ENCODE assay signal across 8 mouse cellular contexts in the genomic region with DNA sequence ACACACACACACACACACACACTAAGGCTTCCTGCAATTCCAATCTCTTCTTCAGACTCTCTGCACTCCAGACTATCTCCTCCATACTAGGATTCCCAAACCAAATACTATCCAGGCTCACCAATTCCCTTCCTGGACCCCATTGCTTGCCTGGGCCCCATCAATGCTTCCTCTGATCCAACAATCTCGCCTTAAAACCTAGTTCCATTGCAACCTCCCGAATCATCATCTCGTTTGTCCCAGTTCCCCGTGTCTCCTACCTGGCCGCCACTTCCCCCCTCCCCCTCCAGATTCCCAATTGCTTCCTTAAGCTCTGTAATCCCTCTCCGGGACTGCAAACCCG. TPM values are rescaled to one million over a fixed set of nuclear protein-coding genes. Genes with fewer than 3 reads are reported as not detected.
DNase-seq lines count a peak whose midpoint lies in the region; ATAC-seq and TF ChIP-seq lines count a peak whose summit lies in the region.

No protein-coding gene starts in this region.

- no peaks in the 10 kb centered on the region for H3K9me3 ChIP-seq in embryonic facial prominence, embryonic 12.5 days
- H3K9me3 ChIP-seq in intestine, embryonic 14.5 days (ENCODE audit: control insufficient read depth, low read length): no peaks in the 10 kb centered on the region

- H3K36me3 ChIP-seq in embryonic facial prominence, embryonic 12.5 days: no peaks in the 10 kb centered on the region
- 0 out of 2 replicates have a peak, but pooled peaks cover 2% of the 10 kb centered on the region for H3K36me3 ChIP-seq in intestine, embryonic 14.5 days (ENCODE audit: control insufficient read depth, insufficient read depth, low read length)
- no peaks in the 10 kb centered on the region for H3K36me3 ChIP-seq in myocyte (ENCODE audit: control insufficient read depth, insufficient read depth)

- 1% methylated on average over 7 of the region's 7 CpGs for WGBS in embryonic facial prominence, embryonic 12.5 days
- WGBS in intestine, embryonic 14.5 days: 0% methylated on average over 7 of the region's 7 CpGs

- TF ChIP-seq CTCF in left cerebral cortex, adult 2 months (IDR thresholded peaks at IDR 0.05): no peak

- TF ChIP-seq POLR2A in myocyte (IDR thresholded peaks at IDR 0.05; ENCODE audit: insufficient read length, low read depth): no peak

- H3K79me2 ChIP-seq in myocyte (ENCODE audit: control insufficient read depth, insufficient read depth): peaks cover 55% of the 10 kb centered on the region

- ATAC-seq in embryonic facial prominence, embryonic 12.5 days (ENCODE audit: insufficient number of reproducible peaks, insufficient read depth, low FRiP score, low TSS enrichment): no peak
- ATAC-seq in intestine, embryonic 14.5 days (replicated peaks; ENCODE audit: low FRiP score, low TSS enrichment, low read depth): no peak

- peak overlapping the region; percentile 91 for H3K4me2 ChIP-seq in embryonic facial prominence, embryonic 12.5 days (replicated peaks)
- H3K4me2 ChIP-seq in intestine, embryonic 14.5 days (ENCODE audit: low read length): peak overlapping the region; percentile 95
- peak overlapping the region; percentile 83 for H3K4me2 ChIP-seq in myocyte (ENCODE audit: low read depth)

- peak overlapping the region; percentile 89 for H3K27ac ChIP-seq in left cerebral cortex, adult 2 months
- H3K27ac ChIP-seq in embryonic facial prominence, embryonic 12.5 days: peak overlapping the region; percentile 87
- H3K27ac ChIP-seq in intestine, embryonic 14.5 days (ENCODE audit: low read depth): peak overlapping the region; percentile 86

- peaks cover 32% of the 10 kb centered on the region for H3K4me1 ChIP-seq in embryonic facial prominence, embryonic 12.5 days
- H3K4me1 ChIP-seq in intestine, embryonic 14.5 days (replicated peaks; ENCODE audit: control insufficient read depth, insufficient read depth, low read length): peaks cover 37% of the 10 kb centered on the region

- H3K4me3 ChIP-seq in left cerebral cortex, adult 2 months: peak overlapping the region; percentile 100
- H3K4me3 ChIP-seq in embryonic facial prominence, embryonic 12.5 days: peak overlapping the region; percentile 92
- H3K4me3 ChIP-seq in intestine, embryonic 14.5 days (ENCODE audit: low read depth, low read length): peak overlapping the region; percentile 97
- peak overlapping the region; percentile 56 for H3K4me3 ChIP-seq in myocyte

- no peak for DNase-seq in left cerebral cortex, adult 2 months (ENCODE audit: extremely low spot score in 1 of 2, low spot score in 2 of 2)
- DNase-seq in left cerebral cortex, postnatal 4 days: no peak
- peak; percentile 63 for DNase-seq in intestine, embryonic 14.5 days (ENCODE audit: low spot score)
- DNase-seq in frontal cortex, postnatal 25 days (ENCODE audit: low spot score in 2 of 2): no peak
- no peak for DNase-seq in frontal cortex, postnatal 14 days (ENCODE audit: low spot score in 2 of 2)
- no peak for DNase-seq in gastrocnemius, adult 18-20 months (ENCODE audit: low spot score)

- peak overlapping the region; percentile 92 for H3ac ChIP-seq in myocyte (ENCODE audit: control insufficient read depth, insufficient read length)

- intact Hi-C loops in left cerebral cortex, adult 2 months (cut with DNase I): loop anchor here (2.0 to 5.0 kb wide), 3 partner anchors 39 to 164 kb away; partner anchors contain the start of gene Ech1
- intact Hi-C loops in left cerebral cortex, postnatal 4 days (cut with DNase I): no loop called here

- H3K27me3 ChIP-seq in embryonic facial prominence, embryonic 12.5 days: no peaks in the 10 kb centered on the region
- no peaks in the 10 kb centered on the region for H3K27me3 ChIP-seq in intestine, embryonic 14.5 days (replicated peaks; ENCODE audit: control insufficient read depth, insufficient read depth, low read length)
- H3K27me3 ChIP-seq in myocyte (ENCODE audit: control insufficient read depth, insufficient read depth, insufficient read length): no peaks in the 10 kb centered on the region

- H3K9ac ChIP-seq in embryonic facial prominence, embryonic 12.5 days: peak overlapping the region; percentile 93
- H3K9ac ChIP-seq in intestine, embryonic 14.5 days (ENCODE audit: low read length): peak overlapping the region; percentile 95

TF ChIP-seq in myocyte, 11 proteins besides CTCF, POLR2A, EP300 and RAD21:
- TF ChIP-seq MYOG (IDR thresholded peaks at IDR 0.05; ENCODE audit: control insufficient read depth in 1 of 3, insufficient read depth in 1 of 3, insufficient read length in 2 of 3, low read depth in 2 of 3) (no peak), CEBPB (IDR thresholded peaks at IDR 0.05; ENCODE audit: insufficient read depth, poor library complexity, severe bottlenecking) (no peak), MYOD1 (IDR thresholded peaks at IDR 0.05; ENCODE audit: control insufficient read depth in 1 of 3, insufficient read length in 2 of 3, low read depth in 2 of 3) (no peak), E2F4 (IDR thresholded peaks at IDR 0.05; ENCODE audit: insufficient read depth) (no peak), TCF12 (IDR thresholded peaks at IDR 0.05; ENCODE audit: insufficient read depth, poor library complexity, severe bottlenecking) (no peak), SRF (IDR thresholded peaks at IDR 0.05; ENCODE audit: control insufficient read depth, insufficient read length, low read depth) (no peak), USF1 (IDR thresholded peaks at IDR 0.05; ENCODE audit: low read depth) (no peak), POLR2AphosphoS2 (IDR thresholded peaks at IDR 0.05; ENCODE audit: insufficient read length, low read depth) (no peak), TCF3 (IDR thresholded peaks at IDR 0.05; ENCODE audit: insufficient read length, low read depth) (no peak), REST (IDR thresholded peaks at IDR 0.05; ENCODE audit: insufficient read depth, insufficient read length) (no peak), MAX (IDR thresholded peaks at IDR 0.05; ENCODE audit: low read depth) (no peak)

RNA-seq across cellular contexts. Expression of gene Actn4, which starts 0.6 kb away (rescaled TPM):
- 100 to 1,000 TPM; 196 to 199 TPM for total RNA-seq in left cerebral cortex, adult 2 months (2021)
- total RNA-seq in left cerebral cortex, postnatal 4 days (2021): 100 to 1,000 TPM; 129 to 134 TPM
- polyA plus RNA-seq in embryonic facial prominence, embryonic 12.5 days (2016; fragmentation: Nextera tagmentation; extraction: Ambion mirVana): 233 and 253 TPM in 2 replicates
- polyA plus RNA-seq in intestine, embryonic 14.5 days (2014; fragmentation: Nextera tagmentation; extraction: Ambion mirVana): 298 and 300 TPM in 2 replicates
- 270 TPM for polyA plus RNA-seq in myocyte (2012; fragmentation: generic; extraction: Trizol)
- 10 to 100 TPM; 29.6 to 46.1 TPM for total RNA-seq in gastrocnemius, adult 18-20 months (2021)

RNA-seq across cellular contexts. Expression of gene Eif3k, which starts 20.1 kb away (rescaled TPM):
- 100 to 1,000 TPM; 179 to 192 TPM for total RNA-seq in left cerebral cortex, adult 2 months (2021)
- 100 to 1,000 TPM; 212 to 213 TPM for total RNA-seq in left cerebral cortex, postnatal 4 days (2021)
- polyA plus RNA-seq in embryonic facial prominence, embryonic 12.5 days (2016; fragmentation: Nextera tagmentation; extraction: Ambion mirVana): 392 and 419 TPM in 2 replicates
- 444 and 452 TPM in 2 replicates for polyA plus RNA-seq in intestine, embryonic 14.5 days (2014; fragmentation: Nextera tagmentation; extraction: Ambion mirVana)
- 335 TPM for polyA plus RNA-seq in myocyte (2012; fragmentation: generic; extraction: Trizol)
- total RNA-seq in gastrocnemius, adult 18-20 months (2021): 100 to 1,000 TPM; 128 TPM

RNA-seq across cellular contexts. Expression of gene Map4k1, which starts 20.3 kb away (rescaled TPM):
- total RNA-seq in left cerebral cortex, adult 2 months (2021): 1 to 10 TPM; 1.8 to 2.3 TPM
- total RNA-seq in left cerebral cortex, postnatal 4 days (2021): 10 to 100 TPM; 12.9 to 14.7 TPM
- 6.7 and 9.3 TPM in 2 replicates for polyA plus RNA-seq in embryonic facial prominence, embryonic 12.5 days (2016; fragmentation: Nextera tagmentation; extraction: Ambion mirVana)
- polyA plus RNA-seq in intestine, embryonic 14.5 days (2014; fragmentation: Nextera tagmentation; extraction: Ambion mirVana): 10.0 and 11.6 TPM in 2 replicates
- 0.18 TPM for polyA plus RNA-seq in myocyte (2012; fragmentation: generic; extraction: Trizol)
- total RNA-seq in gastrocnemius, adult 18-20 months (2021): under 1 TPM; 0.24 to 0.59 TPM

Comparison
In these comparisons a context has a peak if more than half of its experiments do, and no peak if none do; other contexts are left out.
1. RNA of gene Map4k1, which starts 20.3 kb away (total RNA-seq): 12.9 to 14.7 TPM in left cerebral cortex, postnatal 4 days; 1.8 to 2.3 TPM in left cerebral cortex, adult 2 months and 0.24 to 0.59 TPM in gastrocnemius, adult 18-20 months; every median in the first group is over 4 times any median in the second.
2. Peak in every context shown above with its lines, with median percentiles within 50 percentile points of each other: H3K27ac ChIP-seq, H3K4me3 ChIP-seq and H3K4me2 ChIP-seq.